In the genomic region with DNA sequence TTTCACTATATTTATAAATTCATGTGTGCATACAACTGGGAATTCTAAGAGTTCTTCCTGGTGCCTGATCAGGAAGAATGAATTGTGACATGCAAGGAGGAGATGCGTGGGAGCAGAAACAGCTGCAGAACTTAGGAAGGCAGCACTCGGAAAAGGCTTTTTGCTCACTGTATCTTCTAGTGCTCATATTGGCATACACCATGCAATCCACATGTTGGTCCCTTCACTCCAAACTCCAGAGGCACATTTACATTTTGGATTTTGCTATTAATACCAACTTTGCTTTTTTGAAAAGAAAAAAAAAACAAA, we compare ENCODE assay signal across 11 mouse cellular contexts.
"Had no signal": no experiment of that assay in that cellular context is flagged by ENCODE, and none has a peak within 500 bp of the region (broad histone marks: within the 10 kb centered on the region; RNA-seq: fewer than 3 reads in every experiment).

No protein-coding gene starts in this region.

- ATAC-seq: inflammation-experienced regulatory T-cells, adult 6 months; liver, embryonic 12.5 days; midbrain, embryonic 13.5 days had no signal

- H3K27me3 ChIP-seq: kidney, embryonic 15.5 days; limb, embryonic 15.5 days; liver, embryonic 12.5 days; midbrain, embryonic 13.5 days; neural tube, embryonic 15.5 days had no signal

- H3K4me3 ChIP-seq: kidney, embryonic 15.5 days; left cerebral cortex, adult 2 months; limb, embryonic 15.5 days; liver, embryonic 12.5 days; midbrain, embryonic 13.5 days; neural tube, embryonic 15.5 days had no signal

- H3K4me1 ChIP-seq: kidney, embryonic 15.5 days; limb, embryonic 15.5 days; liver, embryonic 12.5 days; midbrain, embryonic 13.5 days; neural tube, embryonic 15.5 days had no signal

- H3K9me3 ChIP-seq: kidney, embryonic 15.5 days; limb, embryonic 15.5 days; liver, embryonic 12.5 days; midbrain, embryonic 13.5 days; neural tube, embryonic 15.5 days had no signal

- H3K4me2 ChIP-seq: kidney, embryonic 15.5 days; limb, embryonic 15.5 days; liver, embryonic 12.5 days; midbrain, embryonic 13.5 days; neural tube, embryonic 15.5 days had no signal

- H3K36me3 ChIP-seq: kidney, embryonic 15.5 days; limb, embryonic 15.5 days; liver, embryonic 12.5 days; midbrain, embryonic 13.5 days; neural tube, embryonic 15.5 days had no signal

- H3K9ac ChIP-seq: kidney, embryonic 15.5 days; limb, embryonic 15.5 days; liver, embryonic 12.5 days; midbrain, embryonic 13.5 days; neural tube, embryonic 15.5 days had no signal

- H3K27ac ChIP-seq: kidney, embryonic 15.5 days; left cerebral cortex, adult 2 months; limb, embryonic 15.5 days; liver, embryonic 12.5 days; midbrain, embryonic 13.5 days; neural tube, embryonic 15.5 days had no signal

- DNase-seq: kidney, adult 2 months; kidney, postnatal 14 days; spleen, adult 18-20 months; thymus, postnatal 4 days had no signal
